25 mouse cellular contexts compared by ENCODE assay signal in genomic region chr17:71760536-71760935, GRCm38 (mm10). TPM values are rescaled to one million over a fixed set of nuclear protein-coding genes. Genes with fewer than 3 reads are reported as not detected.
DNase-seq lines count a peak whose midpoint lies in the region; TF ChIP-seq lines count a peak whose summit lies in the region.
"Had no signal": no experiment of that assay in that cellular context is flagged by ENCODE, and none has a peak within 500 bp of the region (broad histone marks: within the 10 kb centered on the region; RNA-seq: fewer than 3 reads in every experiment).

No protein-coding gene starts in this region.

- no peaks in the 10 kb centered on the region for H3K79me2 ChIP-seq in CH12.LX (replicated peaks; ENCODE audit: control insufficient read depth, extremely low read depth, insufficient read depth, poor library complexity, severe bottlenecking)

- no peak overlapping the region for H3K4me3 ChIP-seq in CH12.LX (replicated peaks in 1 of 3; ENCODE audit: low read depth in 2 of 3, low read length in 2 of 3, poor library complexity in 1 of 3)
- H3K4me3 ChIP-seq: embryonic facial prominence, embryonic 10.5 days; embryonic facial prominence, embryonic 12.5 days; forebrain, embryonic 13.5 days; forebrain, embryonic 15.5 days had no signal

- no peak for TF ChIP-seq EP300 in CH12.LX (IDR thresholded peaks at IDR 0.05; ENCODE audit: low read length)

- dilution Hi-C loops in CH12.LX (cut with MboI; ENCODE audit: extremely low pct_ligation_motif_present, extremely low pct_unique_long_range_greater_than_20kb, low sequenced_read_pairs): no loop called here

- no peak overlapping the region for H3K4me2 ChIP-seq in CH12.LX (ENCODE audit: insufficient read depth, low read depth, poor library complexity, severe bottlenecking)
- H3K4me2 ChIP-seq: embryonic facial prominence, embryonic 12.5 days; forebrain, embryonic 13.5 days; forebrain, embryonic 15.5 days had no signal

- no peaks in the 10 kb centered on the region for H3K4me1 ChIP-seq in CH12.LX (ENCODE audit: control insufficient read depth in 1 of 2, insufficient read depth in 2 of 2)
- H3K4me1 ChIP-seq: embryonic facial prominence, embryonic 10.5 days; embryonic facial prominence, embryonic 12.5 days; forebrain, embryonic 13.5 days; forebrain, embryonic 15.5 days had no signal

- peaks cover 3% of the 10 kb centered on the region for H3K9me3 ChIP-seq in CH12.LX (replicated peaks; ENCODE audit: low read length)
- H3K9me3 ChIP-seq: embryonic facial prominence, embryonic 10.5 days; forebrain, embryonic 15.5 days had no signal

- no peak overlapping the region for H3K9ac ChIP-seq in CH12.LX (ENCODE audit: insufficient read depth, low read depth)
- H3K9ac ChIP-seq: embryonic facial prominence, embryonic 12.5 days; forebrain, embryonic 13.5 days; forebrain, embryonic 15.5 days; forebrain, postnatal 0 days had no signal

- DNase-seq in CH12.LX (ENCODE audit: extremely low read depth) (no peak), MN1 (ENCODE audit: low spot score) (no peak)
- DNase-seq in Muller cell, postnatal 12 days (ENCODE audit: inconsistent ontology term): peak; percentile 30
- DNase-seq in retina, postnatal 1 day: peak; percentile 75
- DNase-seq in heart, adult 9 months (ENCODE audit: low spot score in 2 of 2): no peak
- DNase-seq: adrenal gland, adult 8-10 months; adrenal gland, postnatal 14 days; adrenal gland, postnatal 36 days; cerebellum, adult 11-12 months; cerebellum, adult 2 months; cerebellum, adult 9-10 months; cerebellum, postnatal 10 days; cerebellum, postnatal 25 days; forebrain, postnatal 0 days had no signal

- no peaks in the 10 kb centered on the region for H3K27me3 ChIP-seq in CH12.LX (replicated peaks)
- H3K27me3 ChIP-seq: embryonic facial prominence, embryonic 12.5 days; forebrain, embryonic 13.5 days; forebrain, embryonic 15.5 days had no signal

- TF ChIP-seq CTCF in CH12.LX (conservative IDR thresholded peaks at IDR 0.05 in 1 of 2, IDR thresholded peaks at IDR 0.05 in 1 of 2; ENCODE audit: low read depth in 2 of 2, low read length in 2 of 2): no peak

- TF ChIP-seq RAD21 in CH12.LX (IDR thresholded peaks at IDR 0.05; ENCODE audit: low read depth, low read length): no peak

- TF ChIP-seq POLR2A in CH12.LX (IDR thresholded peaks at IDR 0.05; ENCODE audit: low read depth, low read length): no peak

- H3K27ac ChIP-seq in CH12.LX (ENCODE audit: insufficient read depth, low read depth): no peak overlapping the region
- H3K27ac ChIP-seq: embryonic facial prominence, embryonic 10.5 days; embryonic facial prominence, embryonic 12.5 days; forebrain, embryonic 13.5 days; forebrain, embryonic 15.5 days had no signal

- in situ Hi-C loops in CH12.LX (cut with MboI; ENCODE audit: low pct_ligation_motif_present, low pct_unique_long_range_greater_than_20kb, low sequenced_read_pairs): no loop called here

- H3K36me3 ChIP-seq in CH12.LX (replicated peaks in 1 of 2; ENCODE audit: control insufficient read depth in 1 of 2, insufficient read depth in 1 of 2, low read length in 1 of 2): no peaks in the 10 kb centered on the region
- H3K36me3 ChIP-seq: embryonic facial prominence, embryonic 10.5 days; embryonic facial prominence, embryonic 12.5 days; forebrain, embryonic 15.5 days; G1E had no signal

TF ChIP-seq in CH12.LX, 34 proteins besides CTCF, POLR2A, EP300 and RAD21:
- TF ChIP-seq BHLHE40 (IDR thresholded peaks at IDR 0.05; ENCODE audit: low read depth, low read length): 0 out of 2 replicates have a peak, but pooled peaks have one; percentile 9
- no peak for TF ChIP-seq KAT2A (IDR thresholded peaks at IDR 0.05; ENCODE audit: insufficient replicate concordance, low read length)

RNA-seq across cellular contexts. Expression of gene Clip4, which starts 7.7 kb away (rescaled TPM):
- total RNA-seq in CH12.LX (2012; rRNA removed): not detected in 2 replicates
- 0.22 TPM in 1 of 2 replicates, not detected in the other for total RNA-seq in CH12.LX (2014; rRNA removed)
- 0.23 and 0.86 TPM in 2 replicates for polyA plus RNA-seq in CH12.LX (2012; ENCODE audit: insufficient read length, low read depth)
- polyA plus RNA-seq: activated CD4-positive, CD25-positive, alpha-beta regulatory T cell, adult 4 months; G1E had no signal

RNA-seq across cellular contexts. Expression of gene Pcare, which starts 7.8 kb away (rescaled TPM):
- total RNA-seq in CH12.LX (2012; rRNA removed) (not detected in 2 replicates), CH12.LX (2014; rRNA removed) (not detected in 2 replicates)
- not detected in 2 replicates for polyA plus RNA-seq in CH12.LX (2012; ENCODE audit: insufficient read length, low read depth)
- total RNA-seq: adrenal gland, adult 18-20 months; adrenal gland, adult 8-10 months; adrenal gland, postnatal 14 days; adrenal gland, postnatal 36 days; forebrain, postnatal 0 days had no signal
- polyA plus RNA-seq: activated CD4-positive, CD25-positive, alpha-beta regulatory T cell, adult 4 months; C2C12; cerebellum, adult 2 months; embryonic facial prominence, embryonic 10.5 days; embryonic facial prominence, embryonic 12.5 days; embryonic facial prominence, embryonic 14.5 days; forebrain, embryonic 11.5 days; forebrain, embryonic 13.5 days; forebrain, embryonic 15.5 days; forebrain, postnatal 0 days; G1E; Patski had no signal

Comparison
In these comparisons a context has a peak if more than half of its experiments do, and no peak if none do; other contexts are left out.
1. DNase-seq: peak in Muller cell, postnatal 12 days (single experiment) and retina, postnatal 1 day (single experiment); none in CH12.LX (single experiment), MN1 (single experiment) and heart, adult 9 months (0 of 2).